Mouse (Mus musculus) myocyte (in vitro differentiated cells): ENCODE measurements around the gene Gmcl1.

Source experiments
- E2F4 ChIP-seq: IDR thresholded peaks from one replicate; pipeline ENCODE4 v1.6.1; 2011; ENCODE audit warnings: mild to moderate bottlenecking, control low read depth, moderate library complexity; ENCODE audit not compliant: insufficient read depth
- MYOD1 ChIP-seq, 3 experiments: IDR thresholded peaks; one replicate each; pipeline ENCODE4 v1.6.1; 2011; ENCODE audit warnings: control low read depth in 2 of 3, low read depth in 2 of 3, mild to moderate bottlenecking in 2 of 3, moderate library complexity in 1 of 3; ENCODE audit not compliant: insufficient read length in 2 of 3, control insufficient read depth in 1 of 3
- MYOG ChIP-seq, 3 experiments: IDR thresholded peaks; one replicate each; pipeline ENCODE4 v1.6.1; 2011; ENCODE audit warnings: control low read depth in 2 of 3, low read depth in 2 of 3, mild to moderate bottlenecking in 2 of 3; ENCODE audit not compliant: insufficient read length in 2 of 3, control insufficient read depth in 1 of 3, insufficient read depth in 1 of 3
- POLR2A ChIP-seq: IDR thresholded peaks from one replicate; pipeline ENCODE4 v1.6.1; 2011; ENCODE audit warnings: low read depth, mild to moderate bottlenecking, control low read depth, moderate library complexity; ENCODE audit not compliant: insufficient read length
- REST ChIP-seq: IDR thresholded peaks from one replicate; pipeline ENCODE4 v1.6.1; 2011; ENCODE audit warnings: mild to moderate bottlenecking, control low read depth, moderate library complexity; ENCODE audit not compliant: insufficient read depth, insufficient read length
- TCF12 ChIP-seq: IDR thresholded peaks from one replicate; pipeline ENCODE4 v1.6.1; 2011; ENCODE audit warnings: mild to moderate bottlenecking, control low read depth; ENCODE audit not compliant: poor library complexity, insufficient read depth, severe bottlenecking
- USF1 ChIP-seq: IDR thresholded peaks from one replicate; pipeline ENCODE4 v1.6.1; 2011; ENCODE audit warnings: low read depth, mild to moderate bottlenecking, control low read depth, moderate library complexity

DNA sequence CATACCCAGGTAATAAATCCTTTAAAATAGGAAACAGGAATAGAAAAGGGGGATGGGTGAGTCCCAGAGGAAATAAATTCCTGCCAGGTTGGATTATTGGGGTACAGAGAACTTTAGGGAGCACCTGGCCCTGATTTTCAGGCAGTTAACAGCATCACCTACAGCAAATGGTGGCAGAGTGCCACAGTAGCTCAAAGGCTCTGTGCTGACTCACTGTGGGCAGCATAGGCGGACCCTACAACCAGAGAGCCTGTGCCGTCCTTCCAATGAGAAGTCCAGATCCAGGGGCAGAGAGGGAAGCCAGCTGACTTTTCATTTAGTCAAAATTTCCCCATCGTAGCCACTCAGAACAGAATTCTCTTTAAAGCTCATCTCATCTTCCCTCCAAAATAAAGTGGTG is 44.0 kb upstream of the Gmcl1 start:
- TF ChIP-seq MYOD1 (IDR thresholded peaks at IDR 0.05; ENCODE audit: control insufficient read depth in 1 of 3, insufficient read length in 2 of 3, low read depth in 2 of 3): no peak
- no peak for TF ChIP-seq POLR2A
- TF ChIP-seq USF1: no peak
- TF ChIP-seq MYOG (IDR thresholded peaks at IDR 0.05; ENCODE audit: control insufficient read depth in 1 of 3, insufficient read depth in 1 of 3, insufficient read length in 2 of 3, low read depth in 2 of 3): no peak
- TF ChIP-seq TCF12: no peak
- no peak for TF ChIP-seq REST
- TF ChIP-seq E2F4: no peak
